Mouse (Mus musculus) mouse trophoblast stem cell (cell line): ENCODE data around the gene Map3k11.

Experiments used
- in situ Hi-C, 2 experiments: fragments of 300-500 bp; cut with MseI, MboI; formaldehyde crosslinking; loops; 2 replicates in 1 of 2; 3 replicates in 1 of 2; pipeline ENCODE4 v1.15.1; 2025

Map3k11 gene

DNA sequence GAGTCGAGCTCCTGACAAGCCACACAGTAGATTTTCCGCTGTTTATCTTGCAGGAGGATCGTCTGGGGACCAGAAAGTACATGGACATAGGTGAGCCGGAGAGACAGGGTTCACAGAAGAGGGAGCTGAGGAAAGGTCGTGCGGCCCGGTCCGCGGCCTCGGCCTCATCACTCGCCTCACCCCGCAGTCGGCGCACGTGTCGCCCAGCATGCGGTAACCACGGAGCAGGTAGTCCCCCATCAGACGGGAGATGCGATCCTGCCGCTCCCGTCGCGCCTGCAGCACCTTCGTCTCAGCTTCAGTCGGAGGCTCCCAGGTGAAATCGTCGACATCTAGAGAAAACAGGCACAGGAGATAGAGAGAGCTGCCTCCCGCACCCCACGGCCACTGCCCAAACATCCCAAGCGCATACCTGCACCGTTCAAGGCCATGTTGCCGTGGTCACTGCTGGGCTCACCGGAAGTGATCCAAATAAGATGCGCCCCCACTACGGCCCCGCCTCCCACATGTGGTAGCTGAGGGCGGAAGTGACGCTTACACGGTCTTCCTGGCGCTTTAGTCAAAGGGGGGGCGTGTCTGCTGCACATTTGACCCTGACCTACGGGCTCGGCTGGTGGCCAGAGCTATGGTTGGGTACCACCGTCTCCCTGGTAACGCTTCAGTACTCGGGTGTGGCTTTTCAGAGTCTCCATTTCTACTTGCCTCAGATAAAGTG, 42.9 kb downstream of the Map3k11 start:
- in situ Hi-C loops: no loop called here

- in situ Hi-C loops: no loop called here
Observed at GRCm38 (mm10) chr19:5734325-5734724, 45.8 kb downstream of the Map3k11 start.

GRCm38 (mm10) chr19:5739446-5739845, 50.9 kb downstream of the Map3k11 start:
- in situ Hi-C loops: no loop called here

GRCm38 (mm10) chr19:5740320-5741317, 52.1 kb downstream of the Map3k11 start, which contains the start of gene Ltbp3:
TSS of gene Ltbp3 (plus strand) at chr19:5740904.
- in situ Hi-C loops: no loop called here

GRCm38 (mm10) chr19:5741641-5742240, 53.2 kb downstream of the Map3k11 start:
- in situ Hi-C loops: no loop called here

- in situ Hi-C loops: no loop called here
Observed at GRCm38 (mm10) chr19:5742241-5742641, 53.7 kb downstream of the Map3k11 start.

DNA sequence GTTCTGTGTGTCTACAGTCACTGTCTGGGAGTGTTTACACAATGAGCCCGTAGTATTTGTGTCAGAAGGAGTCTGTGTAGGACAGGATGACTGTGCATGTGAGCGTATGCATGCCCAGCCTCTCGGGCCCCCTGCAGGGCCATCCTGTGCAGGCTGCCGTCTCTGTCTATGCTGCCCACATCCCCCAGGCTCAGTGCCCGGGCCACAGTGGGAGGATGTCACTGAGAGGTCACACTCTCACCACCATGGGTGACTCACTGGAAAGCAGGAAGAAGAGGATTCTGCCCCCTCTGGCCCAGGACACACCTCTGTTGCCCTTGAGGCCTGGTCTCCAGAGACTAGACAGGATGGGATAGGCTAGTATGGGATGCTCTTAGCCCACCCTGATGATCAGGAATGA, 55.0 kb downstream of the Map3k11 start:
- in situ Hi-C loops: no loop called here

DNA sequence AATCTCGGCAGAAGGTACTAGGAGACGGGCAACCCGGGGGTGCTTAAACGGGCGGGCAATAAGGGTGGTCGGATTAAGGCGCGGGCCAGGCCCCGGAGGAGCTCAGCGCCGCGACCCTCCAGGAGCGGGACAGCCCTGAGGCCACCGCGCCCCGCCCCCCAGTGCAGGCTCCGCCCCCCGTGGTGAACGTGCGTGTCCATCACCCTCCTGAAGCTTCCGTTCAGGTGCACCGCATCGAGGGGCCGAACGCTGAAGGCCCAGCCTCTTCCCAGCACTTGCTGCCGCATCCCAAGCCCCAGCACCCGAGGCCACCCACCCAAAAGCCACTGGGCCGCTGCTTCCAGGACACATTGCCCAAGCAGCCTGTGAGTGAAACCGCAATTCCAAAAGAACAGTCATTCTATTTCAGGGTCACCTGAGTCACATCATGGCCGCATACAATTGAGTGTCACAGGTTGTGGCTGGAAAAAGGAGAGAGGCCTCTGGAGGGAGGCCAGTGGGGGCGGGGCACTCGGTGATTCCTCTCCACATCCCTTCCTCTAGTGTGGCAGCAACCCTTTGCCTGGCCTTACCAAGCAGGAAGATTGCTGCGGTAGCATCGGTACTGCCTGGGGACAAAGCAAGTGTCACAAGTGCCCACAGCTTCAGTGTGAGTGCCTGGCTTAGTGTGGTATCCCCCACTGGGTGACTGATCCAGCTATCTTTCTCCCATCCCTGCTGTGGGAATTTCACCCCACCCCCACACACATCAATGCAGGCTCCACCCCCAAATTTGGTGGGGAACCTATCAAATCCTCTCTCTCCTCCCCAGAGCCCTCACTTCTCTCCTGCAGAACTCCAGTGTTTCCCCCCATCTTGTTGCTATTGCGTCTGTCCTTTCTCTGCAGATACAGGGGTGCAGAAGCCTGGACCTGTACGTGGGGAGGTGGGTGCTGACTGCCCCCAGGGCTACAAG, 57.5 kb downstream of the Map3k11 start:
- in situ Hi-C loops: no loop called here

- in situ Hi-C loops: no loop called here
Observed at GRCm38 (mm10) chr19:5746907-5747363, 58.4 kb downstream of the Map3k11 start.

- in situ Hi-C loops: no loop called here
Observed at GRCm38 (mm10) chr19:5749476-5749875, 60.9 kb downstream of the Map3k11 start.

DNA sequence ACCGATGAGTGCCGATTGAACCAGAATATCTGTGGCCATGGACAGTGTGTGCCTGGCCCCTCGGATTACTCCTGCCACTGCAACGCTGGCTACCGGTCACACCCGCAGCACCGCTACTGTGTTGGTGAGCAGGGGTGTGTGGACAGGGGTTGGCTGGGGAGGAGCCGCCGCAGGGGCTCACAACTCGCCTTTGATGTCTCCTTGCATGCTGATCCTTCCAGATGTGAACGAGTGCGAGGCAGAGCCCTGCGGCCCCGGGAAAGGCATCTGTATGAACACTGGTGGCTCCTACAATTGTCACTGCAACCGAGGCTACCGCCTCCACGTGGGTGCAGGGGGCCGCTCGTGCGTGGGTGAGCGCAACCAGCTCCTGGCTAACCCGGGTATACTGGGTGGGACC, 62.4 kb downstream of the Map3k11 start:
- in situ Hi-C loops: no loop called here

- in situ Hi-C loops: no loop called here
Observed at GRCm38 (mm10) chr19:5751742-5752141, 63.2 kb downstream of the Map3k11 start.
